Mouse (Mus musculus) embryonic facial prominence, embryonic 15.5 days (tissue): ENCODE results near the gene Fars2. TPM values are rescaled to one million over a fixed set of nuclear protein-coding genes. Genes with fewer than 3 reads are reported as not detected.
"Not testable (repeated sequence)": the region's sequence is repeated elsewhere in the genome, so short reads cannot be mapped to it uniquely, and the experiment has no call there.

Experiments
- ATAC-seq: fragments of 200-750 bp; cut with Nextera tagmentation; 2 replicates; pipeline ENCODE4 v1.8.0; 2017; ENCODE audit warnings: low read depth, moderate TSS enrichment; ENCODE audit not compliant: insufficient number of reproducible peaks, low FRiP score, low TSS enrichment
- H3K27ac ChIP-seq: fragments of 300-500 bp; sonication (generic); replicated peaks from 2 replicates; pipeline ENCODE4 v1.5.1; 2015; ENCODE audit warnings: mild to moderate bottlenecking, inconsistent platforms
- H3K27me3 ChIP-seq: fragments of 300-500 bp; sonication (generic); 2 replicates; pipeline ENCODE4 v1.6.1; 2015; ENCODE audit warnings: inconsistent platforms
- H3K36me3 ChIP-seq: fragments of 300-500 bp; sonication (generic); 2 replicates; pipeline ENCODE4 v1.6.1; 2015; ENCODE audit warnings: mild to moderate bottlenecking, inconsistent platforms
- H3K4me1 ChIP-seq: fragments of 300-500 bp; sonication (generic); 2 replicates; pipeline ENCODE4 v1.6.1; 2015; ENCODE audit warnings: inconsistent platforms
- H3K4me2 ChIP-seq: fragments of 300-500 bp; sonication (generic); replicated peaks from 2 replicates; pipeline ENCODE4 v1.6.1; 2015; ENCODE audit warnings: mild to moderate bottlenecking, inconsistent platforms
- H3K4me3 ChIP-seq: fragments of 300-500 bp; sonication (generic); replicated peaks from 2 replicates; pipeline ENCODE4 v1.5.1; 2015; ENCODE audit warnings: mild to moderate bottlenecking, inconsistent platforms
- H3K9ac ChIP-seq: fragments of 300-500 bp; sonication (generic); 2 replicates; pipeline ENCODE4 v1.6.1; 2015; ENCODE audit warnings: inconsistent platforms
- H3K9me3 ChIP-seq: fragments of 300-500 bp; sonication (generic); replicated peaks from 2 replicates; pipeline ENCODE4 v1.6.1; 2016; ENCODE audit warnings: inconsistent platforms
- WGBS: fragments of 180-500 bp; shearing (Covaris S2); methylation state at CpG from one replicate; pipeline ENCODE4 v1.1.7; 2015; 5-methylcytosine and 5-hydroxymethylcytosine counted together
- polyA plus RNA-seq: library from polyadenylated mRNA; unstranded; fragments of >200 nt; fragmentation: Nextera tagmentation; extraction: Ambion mirVana; gene quantifications from 2 replicates; pipeline ENCODE4 v1.2.1, GENCODE M21; 2015

Fars2 gene
- polyA plus RNA-seq, 1 experiment from 2014 or later, result 34.1 TPM

DNA sequence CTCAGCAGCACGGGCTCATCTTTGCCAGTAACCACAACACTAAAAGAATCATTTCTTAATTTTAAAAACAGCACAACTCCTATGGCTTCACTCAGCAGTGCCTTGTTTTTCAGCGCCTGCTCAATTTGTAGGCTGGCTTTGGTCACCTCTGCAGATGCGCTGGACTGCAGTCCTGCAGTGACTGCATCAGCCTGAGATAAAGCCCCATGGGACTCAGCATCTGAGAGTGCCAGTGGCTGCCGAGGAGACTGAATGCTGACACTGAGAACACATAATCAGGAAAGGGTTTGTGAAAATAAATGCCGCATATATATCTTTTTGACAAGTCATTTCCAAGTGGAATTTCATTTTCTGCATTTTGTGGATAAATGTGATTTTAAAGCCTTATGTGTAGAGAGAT, 268.9 kb downstream of the Fars2 start:
- no peak overlapping the region for H3K27ac ChIP-seq
- WGBS, result 75% methylated on average over 5 of the region's 5 CpGs
- H3K4me1 ChIP-seq, result no peaks in the 10 kb centered on the region
- no peaks in the 10 kb centered on the region for H3K9me3 ChIP-seq
- no peak for ATAC-seq
- H3K9ac ChIP-seq, result no peak overlapping the region
- no peak overlapping the region for H3K4me2 ChIP-seq
- no peaks in the 10 kb centered on the region for H3K27me3 ChIP-seq
- H3K4me3 ChIP-seq, result no peak overlapping the region
- no peaks in the 10 kb centered on the region for H3K36me3 ChIP-seq

DNA sequence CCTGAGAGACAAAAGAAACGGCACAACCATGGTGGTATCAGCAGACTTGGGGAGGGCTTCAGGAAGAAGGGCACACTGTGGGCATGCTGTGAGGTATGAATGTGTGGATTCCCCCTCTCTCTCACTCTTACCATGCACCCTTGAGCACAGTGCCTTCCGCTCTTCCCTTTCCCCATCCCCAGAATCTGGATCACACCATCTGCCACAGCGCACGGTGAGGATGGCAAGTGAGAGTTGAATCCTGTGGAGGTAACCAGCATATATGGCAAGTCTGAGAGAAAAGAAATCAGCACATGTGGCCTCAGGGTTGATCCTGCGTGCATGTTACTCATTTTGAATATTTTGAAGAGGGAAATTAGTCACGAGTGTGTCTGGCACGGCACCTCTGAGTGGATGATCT, 274.7 kb downstream of the Fars2 start:
- Histone ChIP-seq H3K4me3 (no peak overlapping the region), H3K9ac (no peak overlapping the region), H3K27ac (no peak overlapping the region), H3K4me1 (no peaks in the 10 kb centered on the region), H3K36me3 (no peaks in the 10 kb centered on the region), H3K4me2 (no peak overlapping the region), H3K9me3 (no peaks in the 10 kb centered on the region), H3K27me3 (no peaks in the 10 kb centered on the region)
- ATAC-seq, result no peak
- 67% methylated on average over 7 of the region's 7 CpGs for WGBS

DNA sequence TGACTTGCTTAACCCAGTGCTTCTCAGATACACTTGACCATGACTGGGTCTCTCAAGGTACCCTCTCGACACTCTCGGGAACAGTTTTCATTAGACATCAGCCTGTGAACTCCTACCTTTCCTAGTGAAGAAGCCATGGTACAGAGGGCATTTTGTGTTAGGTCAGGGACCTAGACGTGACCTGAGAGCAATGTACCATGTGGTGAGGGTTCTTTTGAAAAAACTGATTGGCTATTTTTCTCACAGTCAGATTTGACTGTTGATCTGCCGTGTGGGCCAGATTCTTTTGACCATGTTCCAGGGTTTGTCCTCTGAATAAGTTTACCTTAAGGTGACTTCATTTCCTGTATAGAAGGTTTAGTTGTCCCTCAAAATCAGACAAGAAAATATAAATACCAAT, 275.5 kb downstream of the Fars2 start:
- ATAC-seq, result no peak
- Histone ChIP-seq H3K4me3 (no peak overlapping the region), H3K4me1 (no peaks in the 10 kb centered on the region), H3K9me3 (no peaks in the 10 kb centered on the region), H3K27me3 (no peaks in the 10 kb centered on the region), H3K36me3 (no peaks in the 10 kb centered on the region), H3K9ac (no peak overlapping the region), H3K4me2 (no peak overlapping the region), H3K27ac (no peak overlapping the region)
- 85% methylated on average over 4 of the region's 4 CpGs for WGBS

DNA sequence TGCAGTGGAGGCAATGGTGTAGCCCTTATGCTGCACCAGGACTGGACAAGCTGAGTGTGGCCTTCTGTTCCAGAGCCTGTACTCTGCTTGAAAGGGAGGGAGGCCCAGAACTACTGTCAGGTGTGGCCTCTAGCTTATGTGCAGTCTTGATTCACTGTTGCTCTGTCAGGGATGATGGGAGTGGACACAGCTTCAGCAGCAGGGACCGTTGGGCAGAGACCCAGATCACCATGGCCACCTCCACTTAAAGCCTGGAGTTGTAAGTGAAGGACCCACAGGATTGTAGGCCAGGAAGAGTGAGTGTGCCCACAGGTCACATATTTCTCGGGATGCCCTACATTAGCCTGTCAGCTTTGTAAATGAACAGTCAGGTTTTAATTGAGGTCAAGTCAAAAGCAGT, 283.8 kb downstream of the Fars2 start:
- WGBS, result 74% methylated on average over 2 of the region's 2 CpGs
- H3K4me2 ChIP-seq, result no peak overlapping the region
- no peak overlapping the region for H3K9ac ChIP-seq
- H3K4me3 ChIP-seq, result no peak overlapping the region
- no peaks in the 10 kb centered on the region for H3K4me1 ChIP-seq
- ATAC-seq, result no peak
- no peaks in the 10 kb centered on the region for H3K36me3 ChIP-seq
- no peaks in the 10 kb centered on the region for H3K27me3 ChIP-seq
- H3K27ac ChIP-seq, result no peak overlapping the region
- H3K9me3 ChIP-seq, result no peaks in the 10 kb centered on the region

DNA sequence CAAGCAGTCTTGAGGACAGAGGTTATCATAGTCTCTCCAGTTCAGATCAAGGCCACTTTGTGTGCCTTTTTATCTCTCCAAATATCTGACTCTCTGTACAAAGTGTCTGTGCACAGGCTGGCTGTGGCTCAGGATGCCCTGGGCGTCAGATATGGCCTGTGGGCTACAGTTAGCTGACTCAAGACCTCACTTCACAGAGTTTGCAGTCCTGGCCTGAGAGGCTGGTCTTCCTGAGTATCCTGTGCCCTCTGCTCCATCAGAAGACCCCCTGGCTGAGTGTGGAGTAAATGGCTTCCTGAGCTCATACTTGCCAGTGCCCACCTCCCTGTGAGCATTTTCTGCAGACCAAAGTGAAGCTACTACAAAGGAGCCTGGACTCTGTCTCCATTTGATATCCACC, 296.1 kb downstream of the Fars2 start:
- Histone ChIP-seq H3K27me3 (no peaks in the 10 kb centered on the region), H3K27ac (no peak overlapping the region), H3K4me2 (no peak overlapping the region), H3K4me1 (no peaks in the 10 kb centered on the region), H3K9me3 (no peaks in the 10 kb centered on the region), H3K36me3 (no peaks in the 10 kb centered on the region), H3K9ac (no peak overlapping the region), H3K4me3 (no peak overlapping the region)
- WGBS, result 81% methylated on average over 1 of the region's 1 CpGs
- ATAC-seq, result no peak

DNA sequence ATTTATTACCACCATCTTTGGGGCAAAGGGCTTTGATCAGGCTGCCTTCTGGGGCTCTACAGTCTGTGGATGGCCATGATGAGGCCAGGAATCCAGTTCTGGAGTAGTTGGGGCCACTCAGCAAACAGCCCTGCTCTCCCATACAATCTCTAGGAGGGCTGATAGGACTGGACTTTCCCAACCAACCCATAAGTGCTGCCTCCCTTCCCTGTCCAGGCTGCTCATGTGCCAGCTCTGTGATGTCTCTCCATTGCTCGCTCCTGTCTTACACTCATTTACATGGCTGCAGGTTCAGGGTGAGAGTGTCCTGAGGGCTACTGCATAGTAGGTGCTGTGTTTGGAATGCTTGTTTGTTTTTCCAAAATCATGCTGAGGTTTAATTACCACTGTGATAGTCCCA, 298.0 kb downstream of the Fars2 start:
- 88% methylated on average over 1 of the region's 1 CpGs for WGBS
- Histone ChIP-seq H3K4me3 (no peak overlapping the region), H3K36me3 (no peaks in the 10 kb centered on the region)

DNA sequence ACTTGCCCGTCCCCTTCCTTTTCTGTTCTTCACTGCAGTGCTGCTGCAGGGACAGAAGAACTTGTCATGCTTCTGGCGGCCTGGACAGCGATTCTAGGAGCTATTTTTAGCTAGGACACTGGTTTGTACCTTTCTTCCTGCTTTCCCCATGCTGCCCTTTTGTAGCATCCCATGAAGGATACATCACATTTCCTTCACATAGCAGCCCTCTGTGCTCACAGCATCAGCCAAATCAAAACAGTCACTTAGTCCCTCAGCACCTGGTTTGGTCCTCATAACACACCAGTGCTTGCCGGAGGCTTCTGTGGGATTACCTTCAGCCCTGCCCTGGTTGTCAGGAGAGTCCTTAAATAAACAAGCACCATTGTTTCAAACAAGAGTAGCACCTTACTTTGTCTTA, 299.3 kb downstream of the Fars2 start:
- Histone ChIP-seq H3K27ac (no peak overlapping the region), H3K36me3 (no peaks in the 10 kb centered on the region), H3K4me1 (no peaks in the 10 kb centered on the region), H3K9me3 (no peaks in the 10 kb centered on the region), H3K27me3 (no peaks in the 10 kb centered on the region), H3K9ac (no peak overlapping the region), H3K4me2 (no peak overlapping the region), H3K4me3 (no peak overlapping the region)
- 65% methylated on average over 4 of the region's 4 CpGs for WGBS
- ATAC-seq, result no peak

More for the DNA sequence above, 298.0 kb downstream of the Fars2 start:
- Histone ChIP-seq H3K4me2 (no peak overlapping the region), H3K27me3 (no peaks in the 10 kb centered on the region), H3K4me1 (no peaks in the 10 kb centered on the region), H3K9me3 (no peaks in the 10 kb centered on the region), H3K27ac (no peak overlapping the region), H3K9ac (no peak overlapping the region)
- no peak for ATAC-seq

DNA sequence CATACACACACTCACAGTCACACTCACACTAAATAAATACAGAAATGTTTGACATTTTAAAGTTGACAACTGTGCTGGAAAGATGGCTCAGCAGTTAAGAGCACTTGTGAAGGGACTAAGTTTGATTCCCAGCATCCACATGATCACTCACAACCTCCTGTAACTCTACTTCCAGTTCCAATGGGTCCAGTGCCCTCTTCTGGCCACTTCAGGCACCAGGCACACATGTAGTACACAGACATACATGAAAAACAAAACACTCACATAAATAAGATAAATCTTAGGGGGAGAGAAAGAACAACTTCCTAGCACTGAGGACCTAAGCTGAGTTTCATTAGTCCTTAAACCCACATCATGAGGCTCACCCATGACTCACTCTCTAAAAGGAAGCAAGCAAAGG, 302.1 kb downstream of the Fars2 start:
- H3K4me2 ChIP-seq, result no peak overlapping the region
- H3K36me3 ChIP-seq, result no peaks in the 10 kb centered on the region
- H3K27me3 ChIP-seq, result no peaks in the 10 kb centered on the region
- no peak overlapping the region for H3K9ac ChIP-seq
- no peak for ATAC-seq
- no peak overlapping the region for H3K27ac ChIP-seq
- no peak overlapping the region for H3K4me3 ChIP-seq
- no peaks in the 10 kb centered on the region for H3K9me3 ChIP-seq
- no peaks in the 10 kb centered on the region for H3K4me1 ChIP-seq

DNA sequence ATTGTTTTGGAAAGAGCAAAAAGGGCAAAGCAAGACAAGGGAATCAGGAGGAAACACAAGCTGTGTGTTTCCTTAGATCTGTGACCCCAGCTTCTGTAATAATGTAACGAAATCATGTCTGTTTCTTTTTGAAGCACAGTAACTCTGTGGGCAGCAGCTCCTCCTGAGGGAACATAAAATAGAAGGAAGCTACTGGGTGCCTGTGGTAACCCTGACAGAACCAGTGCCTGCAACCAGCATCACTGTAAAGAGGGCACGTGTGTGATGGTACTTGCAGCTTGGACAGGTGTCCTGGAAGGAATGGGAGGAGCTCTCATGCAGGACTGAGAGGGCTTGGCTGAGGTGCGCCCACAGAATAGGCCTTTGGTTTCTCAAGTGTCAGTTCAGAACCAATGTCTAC, 305.2 kb downstream of the Fars2 start:
- Histone ChIP-seq H3K9me3 (no peaks in the 10 kb centered on the region), H3K27me3 (no peaks in the 10 kb centered on the region), H3K36me3 (no peaks in the 10 kb centered on the region), H3K4me2 (no peak overlapping the region), H3K27ac (no peak overlapping the region), H3K4me1 (no peaks in the 10 kb centered on the region), H3K9ac (no peak overlapping the region), H3K4me3 (no peak overlapping the region)
- 72% methylated on average over 3 of the region's 3 CpGs for WGBS
- no peak for ATAC-seq

DNA sequence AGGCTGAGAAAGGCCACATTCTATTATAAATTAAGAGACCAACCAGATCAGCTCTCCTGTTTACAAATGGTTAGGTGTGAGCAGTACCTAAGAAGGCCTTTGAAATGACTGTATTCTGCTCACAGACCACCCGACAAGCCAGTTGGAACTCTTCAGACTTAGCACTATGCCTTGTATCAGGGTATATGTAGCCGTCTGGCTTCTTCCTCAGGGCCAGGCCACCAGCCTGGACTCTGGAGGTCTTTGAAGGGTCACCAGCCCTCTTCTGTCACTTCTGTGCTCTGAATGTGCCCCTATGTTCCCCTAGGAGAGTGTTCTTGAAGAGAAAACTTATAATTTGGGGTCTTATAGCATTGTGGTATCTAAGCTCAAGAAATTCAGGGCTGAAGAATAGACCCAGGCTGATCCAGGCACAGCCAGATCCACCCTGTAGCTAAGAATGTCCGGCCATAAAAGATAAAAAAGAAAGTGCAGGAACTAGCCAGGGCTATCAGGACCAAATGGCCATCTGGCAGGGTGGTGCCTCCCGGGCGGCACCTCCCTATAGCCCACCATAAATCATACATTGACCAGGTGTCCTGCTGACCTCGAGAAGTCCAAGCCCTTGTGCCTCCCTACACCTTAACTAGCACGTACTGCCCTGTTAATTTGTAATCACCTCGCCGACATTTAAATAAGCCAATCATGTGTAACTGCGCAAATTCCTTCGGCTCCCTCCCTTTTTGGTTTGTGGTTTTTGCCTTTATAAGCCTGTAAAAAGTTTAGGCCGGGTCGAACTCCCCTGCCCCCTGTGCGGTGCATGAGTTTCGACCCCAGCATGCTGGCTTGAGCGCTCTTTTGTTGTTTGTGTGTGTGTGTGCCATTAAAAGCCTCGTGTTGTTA, 308.9 kb downstream of the Fars2 start:
- H3K4me1 ChIP-seq, H3K4me3 ChIP-seq, H3K27ac ChIP-seq, H3K9me3 ChIP-seq, H3K27me3 ChIP-seq, H3K9ac ChIP-seq, H3K4me2 ChIP-seq, ATAC-seq, H3K36me3 ChIP-seq: not testable (repeated sequence)
- 84% methylated on average over 17 of the region's 17 CpGs for WGBS

DNA sequence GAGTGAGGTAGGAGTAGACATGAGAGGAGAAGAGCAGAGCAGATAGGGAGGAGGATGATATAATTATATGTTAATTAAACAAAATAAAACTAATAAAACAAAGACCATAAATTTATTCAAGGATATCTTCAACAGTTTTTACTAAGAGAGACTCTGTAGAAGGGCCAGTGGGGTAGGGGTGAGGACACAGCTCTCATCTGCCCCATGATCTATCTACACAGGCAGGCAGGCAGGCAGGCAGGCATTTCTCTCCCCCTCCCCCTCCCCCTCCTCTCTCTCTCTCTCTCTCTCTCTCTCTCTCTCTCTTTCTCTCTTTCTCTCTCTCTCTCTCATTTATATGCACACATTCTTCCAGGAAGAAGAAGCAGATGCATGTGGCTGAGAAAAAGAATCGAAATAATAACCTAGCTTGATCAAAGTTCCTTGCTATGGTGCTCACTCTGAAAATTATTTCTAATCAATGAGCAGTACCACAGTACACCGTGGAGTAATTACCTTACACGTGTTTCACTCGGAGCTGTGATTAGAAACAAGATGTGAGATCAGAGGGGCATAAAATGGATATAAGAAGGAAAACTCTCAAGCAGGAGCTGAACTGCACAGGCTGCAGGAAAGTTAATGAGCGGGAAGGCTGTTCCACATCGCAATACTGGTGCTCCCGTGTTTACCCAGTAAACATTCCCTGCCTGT, 312.4 kb downstream of the Fars2 start:
- H3K27ac ChIP-seq, result no peak overlapping the region
- no peaks in the 10 kb centered on the region for H3K27me3 ChIP-seq
- 61% methylated on average over 7 of the region's 7 CpGs for WGBS
- no peak for ATAC-seq
- no peaks in the 10 kb centered on the region for H3K4me1 ChIP-seq
- H3K4me2 ChIP-seq, result no peak overlapping the region
- no peaks in the 10 kb centered on the region for H3K9me3 ChIP-seq
- H3K4me3 ChIP-seq, result no peak overlapping the region
- no peak overlapping the region for H3K9ac ChIP-seq
- H3K36me3 ChIP-seq, result no peaks in the 10 kb centered on the region
